Mouse (Mus musculus): ENCODE results near the gene Zc3h12c.
"Not testable (repeated sequence)": the region's sequence is repeated elsewhere in the genome, so short reads cannot be mapped to it uniquely, and the experiment has no call there.

Zc3h12c gene

DNA sequence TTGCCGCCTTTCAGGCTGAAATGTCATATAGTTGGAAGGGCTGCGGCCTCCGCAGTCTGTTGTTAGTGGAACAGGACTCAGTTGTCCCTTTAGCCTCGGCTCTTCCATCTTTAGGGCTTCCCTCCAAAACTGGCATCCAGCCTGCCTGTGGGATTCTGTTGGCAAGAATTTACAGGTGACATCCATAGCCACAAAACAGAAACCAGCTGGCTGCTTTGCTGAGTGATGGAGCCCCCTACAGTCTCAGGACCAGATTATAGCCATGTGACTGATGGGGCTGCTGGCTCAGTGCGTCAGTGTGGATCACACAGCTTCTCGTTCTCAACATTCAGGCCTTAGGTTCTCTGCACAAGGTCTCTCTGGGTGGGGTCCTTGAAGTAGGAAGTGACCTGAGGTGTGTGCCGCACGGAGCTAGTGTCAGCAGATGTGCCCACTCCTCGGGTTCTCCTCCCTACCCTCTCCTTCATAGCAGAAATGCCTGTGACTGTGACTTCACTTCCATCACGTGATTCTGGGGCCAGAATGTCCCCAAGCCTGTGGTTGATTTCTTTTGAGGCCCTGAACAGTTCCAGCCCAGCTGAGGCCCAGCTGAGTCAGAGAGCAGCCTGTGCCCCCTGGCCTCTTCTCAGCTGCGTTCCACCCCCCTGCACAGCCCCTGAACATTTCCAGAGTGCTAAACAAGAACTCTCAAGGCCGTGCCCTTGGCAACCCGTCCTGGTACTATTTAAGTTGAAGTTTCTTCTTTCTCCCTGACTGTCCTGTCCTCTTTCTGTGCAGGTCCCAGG, 66.1 kb downstream of the Zc3h12c start:
- DNase-seq (ENCODE audit: low read depth, low spot score), result no peak

DNA sequence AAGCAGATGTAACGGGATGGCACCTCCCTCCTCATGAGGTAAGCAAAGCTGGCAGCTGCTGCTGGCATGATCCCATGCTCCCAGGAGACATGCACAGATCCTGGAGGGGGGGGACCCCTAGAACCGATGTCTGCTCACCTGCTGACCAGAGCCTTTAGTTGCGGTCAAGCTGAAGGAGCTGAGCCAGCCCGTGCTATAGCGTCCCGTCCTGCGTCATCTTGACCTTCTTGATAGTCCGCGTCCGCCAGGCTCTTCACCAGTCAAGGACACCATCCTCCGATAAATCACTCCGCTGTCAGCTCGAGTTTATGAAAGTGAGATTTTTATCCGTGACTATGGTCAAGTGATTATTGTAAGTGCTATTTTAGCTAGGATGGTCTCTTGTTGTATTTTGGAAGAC, 67.9 kb downstream of the Zc3h12c start:
- no peak for DNase-seq (ENCODE audit: low read depth, low spot score)

DNA sequence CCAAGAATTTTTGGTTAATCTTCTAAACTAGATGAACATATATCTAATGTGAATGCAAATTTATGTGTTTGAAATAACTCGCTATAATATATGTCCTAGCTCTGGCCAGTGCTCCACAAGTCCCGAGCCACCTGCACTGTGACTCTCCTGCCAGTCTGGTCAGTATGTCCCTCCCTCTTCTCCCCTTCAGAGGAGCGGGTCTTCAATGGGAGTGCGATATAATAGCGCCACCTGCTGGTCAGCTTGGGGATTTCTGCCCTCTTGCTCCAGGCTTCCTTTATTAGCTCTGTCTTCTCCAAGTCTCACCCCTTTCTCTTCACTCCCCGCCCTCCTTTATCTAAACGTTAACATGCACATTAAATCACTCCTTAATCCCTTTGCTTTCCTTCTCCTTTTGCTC, 69.8 kb downstream of the Zc3h12c start:
- DNase-seq (ENCODE audit: low read depth, low spot score), result peak; percentile 22

DNA sequence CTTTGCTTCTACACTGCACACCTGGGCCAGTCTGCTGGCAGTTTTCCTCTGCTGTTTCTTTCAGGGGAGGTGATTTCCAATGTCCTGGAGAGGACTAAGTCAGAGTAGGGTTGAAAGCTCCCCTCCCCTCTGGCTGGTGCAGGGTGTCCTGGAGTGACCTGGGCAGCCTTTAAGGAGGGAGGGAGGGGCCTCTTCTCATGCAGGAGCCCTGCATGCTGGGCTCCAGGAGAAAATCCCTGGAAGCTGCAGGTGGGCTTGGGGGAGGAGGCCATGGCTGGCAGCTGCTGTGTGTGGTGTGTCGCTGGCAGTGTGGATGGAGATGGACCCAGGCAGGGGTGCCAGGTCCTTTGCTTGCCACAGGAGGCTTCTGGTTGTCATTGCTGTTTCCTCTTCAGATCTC, 71.0 kb downstream of the Zc3h12c start:
- DNase-seq (ENCODE audit: low read depth, low spot score), result no peak

DNA sequence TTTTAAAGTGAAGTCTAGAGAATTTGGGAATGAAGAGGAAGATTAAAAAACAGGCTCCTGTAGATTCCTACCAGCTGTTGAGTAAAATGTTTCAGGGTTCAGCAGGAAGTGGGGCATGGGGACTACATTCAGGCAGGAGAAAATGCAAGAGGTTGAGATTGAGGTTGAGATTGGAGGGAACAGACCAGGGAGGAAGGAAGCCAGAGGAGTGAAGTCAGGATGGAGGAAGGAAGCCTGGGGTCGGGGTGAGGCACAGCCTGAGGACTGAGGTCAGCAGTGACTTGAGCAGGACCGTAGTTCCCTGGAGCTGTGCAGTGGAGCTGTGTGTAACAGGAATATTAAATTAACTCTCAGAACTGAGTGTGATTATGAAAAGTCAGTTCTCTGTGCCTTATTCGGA, 72.7 kb downstream of the Zc3h12c start:
- DNase-seq (ENCODE audit: low read depth, low spot score), result no peak

DNA sequence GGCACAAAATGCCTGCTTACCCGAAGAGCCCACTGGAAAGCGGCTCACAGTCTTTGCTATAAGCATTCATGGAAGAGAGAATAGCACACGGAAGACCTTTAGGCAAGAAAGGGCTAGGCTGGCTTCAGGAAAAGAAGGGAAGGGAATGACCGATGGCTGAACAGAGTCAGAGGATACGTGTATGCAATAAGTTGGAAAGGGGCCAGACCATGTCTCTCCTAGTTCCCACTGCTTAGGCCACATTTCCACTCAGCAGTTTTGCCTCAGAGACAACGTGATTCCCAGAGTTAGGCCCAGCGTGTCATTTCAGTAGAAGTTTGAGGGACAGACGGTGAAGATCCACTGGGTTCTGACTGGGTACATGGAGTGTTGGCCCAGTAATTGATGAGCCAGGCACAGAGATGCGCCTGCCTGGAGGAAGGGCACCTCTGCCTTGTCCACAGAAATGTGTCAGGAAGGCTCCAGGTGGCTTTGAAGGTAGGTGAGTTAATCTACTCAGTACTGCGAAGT, 73.8 kb downstream of the Zc3h12c start:
- no peak for DNase-seq (ENCODE audit: low read depth, low spot score)

DNA sequence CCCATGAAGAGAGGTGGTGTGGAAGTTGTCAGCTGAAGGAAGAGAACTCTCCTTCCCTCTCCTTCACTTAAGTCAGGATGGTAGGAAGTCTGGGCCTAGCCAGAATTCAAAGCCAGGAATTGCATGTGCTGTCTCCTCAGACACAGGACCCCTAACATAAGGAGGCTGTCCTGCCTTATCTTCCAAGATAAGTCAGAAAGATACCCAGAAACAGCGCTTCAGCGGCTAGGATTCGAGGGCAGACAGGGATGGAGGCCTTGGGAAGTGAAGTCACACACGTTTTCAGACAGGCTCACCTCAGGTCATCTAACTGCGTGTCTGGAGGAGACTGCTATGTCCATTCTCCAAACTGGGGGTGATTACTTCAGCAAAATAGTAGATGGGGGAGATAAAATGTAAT, 74.4 kb downstream of the Zc3h12c start:
- no peak for DNase-seq (ENCODE audit: low read depth, low spot score)

DNA sequence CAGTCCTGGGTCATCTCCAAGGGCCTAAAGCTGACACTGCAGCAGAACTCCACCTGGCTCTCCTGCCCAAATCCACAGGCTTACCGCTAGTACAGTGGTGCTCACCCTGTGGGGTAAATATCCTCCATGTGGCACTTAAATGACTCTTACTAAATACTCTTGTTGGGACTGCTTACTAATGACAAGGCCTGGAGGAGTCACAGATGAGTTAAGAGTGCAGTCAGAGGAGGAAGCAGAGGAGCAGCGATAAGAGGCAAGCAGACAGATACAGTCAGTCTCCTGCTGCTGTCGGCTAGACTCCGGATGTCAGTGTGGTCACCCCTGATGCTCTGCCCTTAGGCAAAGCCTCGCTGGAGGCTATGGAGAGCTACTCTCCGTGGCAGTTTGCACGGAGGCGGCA, 75.3 kb downstream of the Zc3h12c start:
- DNase-seq (ENCODE audit: low read depth, low spot score), result no peak

DNA sequence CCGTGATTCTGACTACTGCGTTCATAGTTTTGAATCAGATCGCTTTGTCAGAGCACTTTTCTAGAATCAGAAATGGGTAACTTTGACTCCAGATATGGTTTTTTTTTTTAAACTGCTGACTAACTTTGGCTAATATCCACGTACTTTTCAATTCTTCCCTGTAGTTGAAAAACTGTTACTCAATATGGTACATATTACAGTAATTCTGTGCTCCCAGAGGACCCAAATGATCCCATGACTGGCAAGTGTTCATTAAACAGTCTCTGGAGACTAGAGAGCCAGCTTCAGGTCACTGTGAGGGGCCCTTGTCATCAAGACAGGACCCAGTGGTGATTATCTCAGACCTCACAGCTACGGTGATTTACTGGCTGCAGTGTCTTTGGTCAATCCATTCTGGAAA, 76.1 kb downstream of the Zc3h12c start:
- no peak for DNase-seq (ENCODE audit: low read depth, low spot score)

DNA sequence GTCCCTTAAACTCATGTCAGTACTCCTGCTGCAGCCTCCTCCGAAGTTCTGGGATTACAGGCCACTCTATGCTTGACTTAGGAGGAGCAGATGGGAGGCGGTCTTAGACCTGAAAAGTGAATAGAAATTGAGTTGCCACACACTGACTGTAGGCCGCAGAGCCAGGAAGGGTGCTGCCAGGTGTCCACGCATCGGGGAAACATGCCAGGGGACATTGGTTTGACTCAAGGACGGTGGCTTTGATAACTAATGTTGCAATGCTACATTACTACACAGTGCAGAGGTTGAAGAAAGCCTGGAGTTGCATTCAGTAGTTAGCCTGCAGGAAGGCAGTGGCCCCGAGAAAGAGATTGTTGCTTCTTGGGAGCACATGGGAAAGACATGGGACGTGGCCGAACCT, 76.6 kb downstream of the Zc3h12c start:
- DNase-seq (ENCODE audit: low read depth, low spot score), result no peak

DNA sequence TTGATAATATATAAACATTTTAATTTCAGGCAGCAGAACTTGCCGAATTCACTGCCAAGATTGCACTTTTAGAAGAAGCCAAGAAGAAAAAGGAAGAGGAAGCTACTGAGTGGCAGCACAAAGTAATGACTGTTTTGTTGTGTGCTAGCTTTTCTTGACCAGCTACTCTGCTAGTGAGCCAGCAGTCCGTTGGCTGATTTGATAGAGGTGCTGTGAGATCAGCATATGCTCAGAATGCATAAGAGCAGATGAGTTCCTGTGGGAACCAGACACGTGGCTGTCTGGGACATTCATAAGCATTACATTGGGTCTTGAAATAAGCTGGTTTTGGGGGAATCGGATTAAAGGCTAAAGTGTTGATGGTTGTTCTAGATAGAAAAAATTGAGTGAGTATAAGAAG, 86.0 kb downstream of the Zc3h12c start:
- DNase-seq (ENCODE audit: low read depth, low spot score), result no peak

DNA sequence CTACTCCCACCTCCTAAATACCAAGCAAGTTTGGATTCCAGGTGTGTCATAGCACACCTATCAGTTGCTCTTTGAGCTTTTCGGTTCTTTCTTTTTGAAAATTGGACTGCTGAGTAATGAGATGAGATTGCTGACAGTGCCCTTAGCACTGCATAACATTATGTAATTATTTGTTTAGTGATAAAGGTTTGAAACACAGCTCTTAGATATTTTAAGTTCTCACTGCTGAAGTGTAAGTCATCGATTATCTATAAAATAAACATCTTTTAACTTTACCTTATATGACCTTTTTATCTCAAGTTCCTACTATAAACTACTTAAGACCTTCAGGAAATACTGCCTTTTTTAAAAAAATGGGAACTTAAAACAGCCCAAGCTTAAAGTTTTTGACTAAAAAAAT, 86.4 kb downstream of the Zc3h12c start:
- DNase-seq (ENCODE audit: low read depth, low spot score), result no peak

DNA sequence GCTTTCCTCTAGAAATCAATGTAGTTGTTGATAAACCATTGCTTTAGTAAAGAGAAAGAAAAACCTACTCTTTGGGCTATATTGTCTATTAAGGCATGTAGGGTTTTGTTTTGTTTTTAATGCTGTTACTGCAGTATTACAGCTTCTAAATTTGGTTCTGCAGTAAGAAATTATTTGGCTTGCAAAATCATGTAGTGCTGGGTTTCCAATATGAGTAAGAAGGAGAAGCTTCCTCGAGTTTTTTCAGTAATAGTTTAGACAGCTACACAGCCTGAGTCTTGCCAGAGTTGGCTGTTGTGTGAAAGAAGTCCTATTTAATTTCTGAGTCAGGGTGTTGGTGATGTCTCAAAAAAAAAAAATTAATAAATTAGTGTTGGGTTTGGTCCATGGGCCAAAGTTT, 90.7 kb downstream of the Zc3h12c start:
- DNase-seq (ENCODE audit: low read depth, low spot score), result no peak

DNA sequence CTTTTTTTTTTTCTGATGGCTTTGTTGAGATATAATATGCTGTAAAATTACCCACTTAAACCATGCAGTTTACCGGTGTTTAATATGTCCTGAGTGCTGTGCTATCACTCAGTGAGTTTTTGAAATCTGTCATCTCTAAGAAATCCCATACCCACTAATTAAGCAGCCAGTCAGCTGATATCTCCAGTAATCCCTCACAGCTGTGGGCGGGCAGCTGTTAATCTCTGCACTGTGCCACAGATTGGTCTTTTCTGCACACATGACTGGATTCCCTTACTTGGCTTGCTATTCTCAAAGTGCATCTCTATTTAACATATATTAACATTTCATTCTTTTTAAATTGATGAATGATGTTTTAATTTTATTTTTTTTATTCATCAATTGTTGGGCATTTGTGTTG, 92.3 kb downstream of the Zc3h12c start:
- no peak for DNase-seq (ENCODE audit: low read depth, low spot score)

DNA sequence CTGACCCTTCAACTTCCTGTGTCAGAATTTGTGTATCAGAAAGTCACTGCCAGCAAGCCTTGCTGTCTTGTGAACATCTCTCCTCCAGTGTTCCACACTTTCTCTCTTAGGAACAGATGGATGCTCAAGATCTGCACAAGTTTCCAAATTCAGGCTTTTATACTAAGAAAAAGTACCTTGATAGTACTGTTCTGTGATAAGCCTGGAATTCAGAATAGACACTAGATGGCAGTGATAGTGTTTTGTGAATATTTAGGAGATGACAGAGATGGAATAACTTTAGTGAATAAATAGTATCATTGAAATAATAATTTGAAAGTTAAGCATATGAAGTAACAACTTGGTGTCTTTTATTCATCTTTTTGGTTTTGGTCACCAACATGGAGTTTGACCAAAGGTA, 96.2 kb downstream of the Zc3h12c start:
- DNase-seq (ENCODE audit: low read depth, low spot score), result no peak

DNA sequence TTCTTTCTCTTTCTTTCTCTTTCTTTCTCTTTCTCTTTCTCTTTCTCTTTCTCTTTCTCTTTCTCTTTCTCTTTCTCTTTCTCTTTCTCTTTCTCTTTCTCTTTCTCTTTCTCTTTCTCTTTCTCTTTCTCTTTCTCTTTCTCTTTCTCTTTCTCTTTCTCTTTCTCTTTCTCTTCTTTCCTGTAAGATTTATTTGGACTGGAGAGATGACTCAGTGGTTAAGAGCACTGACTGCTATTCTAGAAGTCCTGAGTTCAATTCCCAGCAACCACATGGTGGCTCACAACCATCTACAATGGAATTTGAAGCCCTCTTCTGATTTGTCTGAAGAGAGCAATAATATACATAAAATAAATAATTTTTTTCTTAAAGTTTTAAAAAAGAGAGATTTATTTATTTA, 97.0 kb downstream of the Zc3h12c start:
- not testable (repeated sequence) for DNase-seq (ENCODE audit: low read depth, low spot score)

DNA sequence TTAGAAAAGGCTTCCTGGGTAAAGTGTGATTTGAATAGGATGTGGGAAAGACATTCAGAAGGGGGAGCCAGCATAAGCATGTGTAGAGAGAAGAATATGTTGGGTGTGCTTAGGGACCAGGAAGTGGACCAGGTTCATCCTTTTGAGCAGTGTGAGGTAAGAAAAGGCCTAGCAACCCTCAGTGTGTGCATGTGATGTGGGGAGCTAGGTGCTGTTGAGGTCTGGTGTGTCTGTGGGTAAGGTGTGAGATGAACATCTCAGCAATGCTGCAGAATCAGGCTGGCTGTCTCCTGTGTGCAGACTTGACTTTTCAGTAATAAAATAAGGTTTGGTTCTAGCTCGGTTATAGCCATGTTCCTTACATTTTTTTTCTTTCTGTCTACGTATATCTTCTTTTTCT, 98.3 kb downstream of the Zc3h12c start:
- DNase-seq (ENCODE audit: low read depth, low spot score), result no peak

All from brain, embryonic 18.5 days (tissue).